Mouse (Mus musculus): ENCODE measurements at regions not wholly inside any gene's neighbourhood (a gene's known extent, or its start where the extent isn't known, plus 50 kb on each side); places are given as distances from the start of the nearest gene placed in this dataset.
"Not testable (repeated sequence)": the region's sequence is repeated elsewhere in the genome, so short reads cannot be mapped to it uniquely, and the experiment has no call there.

- no peak for DNase-seq
Observed at GRCm38 (mm10) chr10:99584855-99585254, 174.6 kb downstream of the Csl start.

GRCm38 (mm10) chr10:99592220-99592619 lies 167.2 kb downstream of the Csl start:
- peak; percentile 28 for DNase-seq

GRCm38 (mm10) chr10:99595659-99596058 lies 163.8 kb downstream of the Csl start:
- no peak for DNase-seq

GRCm38 (mm10) chr10:99599142-99600120 lies 160.0 kb downstream of the Csl start:
- DNase-seq, result not testable (repeated sequence)

GRCm38 (mm10) chr10:99602331-99602730 lies 157.1 kb downstream of the Csl start:
- no peak for DNase-seq

- no peak for DNase-seq
Observed at GRCm38 (mm10) chr10:99604172-99604571, 155.3 kb downstream of the Csl start.

- DNase-seq, result no peak
Observed at GRCm38 (mm10) chr10:99608477-99608876, 151.0 kb downstream of the Csl start.

GRCm38 (mm10) chr10:99609420-99609819 lies 150.0 kb downstream of the Csl start:
- DNase-seq, result no peak

- no peak for DNase-seq
Observed at GRCm38 (mm10) chr10:99610890-99611289, 148.6 kb downstream of the Csl start.

GRCm38 (mm10) chr10:99614392-99615249 lies 144.8 kb downstream of the Csl start:
- DNase-seq, result no peak

GRCm38 (mm10) chr10:99615371-99615770 lies 144.1 kb downstream of the Csl start:
- no peak for DNase-seq

GRCm38 (mm10) chr10:99615779-99616178 lies 143.7 kb downstream of the Csl start:
- peak; percentile 86 for DNase-seq

- DNase-seq, result no peak
Observed at GRCm38 (mm10) chr10:99617623-99618022, 141.8 kb downstream of the Csl start.

- DNase-seq, result peak; percentile 78
Observed at GRCm38 (mm10) chr10:99619421-99620151, 139.9 kb downstream of the Csl start.

GRCm38 (mm10) chr10:99620489-99620888 lies 139.0 kb downstream of the Csl start:
- no peak for DNase-seq

- no peak for DNase-seq
Observed at GRCm38 (mm10) chr10:99627355-99627754, 132.1 kb downstream of the Csl start.

GRCm38 (mm10) chr10:99632250-99632985 lies 127.0 kb downstream of the Csl start:
- no peak for DNase-seq

GRCm38 (mm10) chr10:99635796-99636195 lies 123.7 kb downstream of the Csl start:
- no peak for DNase-seq

GRCm38 (mm10) chr10:99639022-99639421 lies 120.4 kb downstream of the Csl start:
- no peak for DNase-seq

GRCm38 (mm10) chr10:99639469-99639868 lies 120.0 kb downstream of the Csl start:
- no peak for DNase-seq

GRCm38 (mm10) chr10:99641784-99642183 lies 117.7 kb downstream of the Csl start:
- peak; percentile 45 for DNase-seq

Data from gastrocnemius, postnatal 10 days (tissue).